Mouse (Mus musculus) T-helper 2 cell (primary cell): Measurements from ENCODE around the gene Tirap.
"Not testable (repeated sequence)": the region's sequence is repeated elsewhere in the genome, so short reads cannot be mapped to it uniquely, and the experiment has no call there.

ENCODE experiments used
- in situ Hi-C: fragments of 300-600 bp; cut with MboI, MseI; formaldehyde crosslinking; loops from one replicate; pipeline ENCODE4 v1.15.1; 2025; ENCODE audit warnings: high pct_unique_total_duplicates

Tirap gene

DNA sequence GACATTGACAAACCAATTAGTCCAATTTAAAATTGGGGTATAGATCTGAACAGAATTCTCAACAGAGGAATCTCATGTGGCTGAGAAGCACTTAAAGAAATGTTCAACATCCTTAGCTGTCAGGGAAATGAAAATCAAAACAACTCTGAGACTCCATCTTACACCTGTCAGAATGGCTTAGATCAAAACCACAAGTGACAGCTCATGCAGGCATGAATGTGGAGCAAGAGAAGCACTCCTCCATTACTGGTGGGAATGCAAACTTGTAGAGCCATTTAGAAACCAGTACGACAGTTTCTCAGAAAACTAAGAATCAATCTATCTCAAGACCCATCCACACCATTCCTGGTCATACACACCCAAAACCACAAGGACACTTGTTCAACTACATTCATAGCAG is 47.2 kb downstream of the Tirap start:
- in situ Hi-C loops, result no loop called here

DNA sequence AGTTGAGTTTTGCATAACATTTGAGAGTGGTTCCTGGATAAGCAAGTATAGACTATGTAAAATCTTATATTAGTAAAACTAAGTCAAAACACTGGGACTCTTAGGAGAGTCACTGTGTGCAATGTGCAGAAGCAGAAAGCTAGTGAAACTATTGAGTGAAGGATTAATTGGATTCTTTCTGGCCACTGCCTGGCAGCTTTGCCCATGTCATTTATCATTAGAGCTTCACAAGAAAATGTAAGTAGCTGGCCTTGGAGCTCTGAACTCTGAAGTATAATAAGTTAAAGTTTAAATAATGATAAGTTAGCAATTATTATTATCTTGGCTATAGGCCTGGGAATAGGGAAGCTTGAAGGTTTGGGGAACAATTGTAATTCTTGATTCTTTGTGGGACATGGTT is 51.3 kb downstream of the Tirap start:
- in situ Hi-C loops, result not testable (repeated sequence)

DNA sequence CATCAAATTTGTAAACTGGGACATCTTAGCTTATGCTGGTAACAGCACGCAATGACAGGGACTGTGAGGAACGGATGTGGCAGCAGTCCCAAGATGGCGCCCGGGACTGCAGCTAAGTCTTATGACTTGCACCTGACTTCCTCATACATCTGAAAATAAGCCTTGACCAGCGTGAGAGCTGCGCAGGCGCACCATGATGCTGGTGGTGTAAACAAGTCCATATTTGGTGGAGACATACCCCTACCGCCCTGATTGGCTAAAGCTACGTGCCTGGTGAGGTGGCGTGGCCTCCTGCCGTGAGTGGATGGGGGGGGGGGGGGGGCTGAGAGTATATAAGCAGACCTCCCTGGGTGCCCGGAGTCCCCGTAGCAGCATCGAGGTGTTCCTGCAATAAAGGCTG is 52.8 kb downstream of the Tirap start:
- in situ Hi-C loops, result not testable (repeated sequence)

DNA sequence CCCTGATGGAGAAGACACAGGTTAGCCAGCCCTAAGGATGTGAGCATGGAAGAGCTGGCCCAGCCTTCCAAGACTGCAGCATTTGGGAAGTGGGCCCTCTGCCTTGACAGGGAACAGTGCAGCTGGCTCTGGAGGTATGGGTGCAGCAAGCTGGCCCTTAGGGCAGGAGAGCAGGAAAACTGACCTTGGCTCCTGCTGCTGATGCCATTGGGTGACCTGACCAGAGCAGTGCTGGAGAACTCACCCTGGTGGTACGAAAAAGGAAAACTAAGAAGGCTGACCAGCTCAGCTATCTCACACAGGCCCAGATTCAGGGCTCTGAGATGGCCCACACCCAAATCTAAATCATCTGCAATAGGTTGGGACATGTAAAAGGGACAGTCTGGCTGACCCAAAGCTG is 54.3 kb downstream of the Tirap start:
- in situ Hi-C loops, result no loop called here

DNA sequence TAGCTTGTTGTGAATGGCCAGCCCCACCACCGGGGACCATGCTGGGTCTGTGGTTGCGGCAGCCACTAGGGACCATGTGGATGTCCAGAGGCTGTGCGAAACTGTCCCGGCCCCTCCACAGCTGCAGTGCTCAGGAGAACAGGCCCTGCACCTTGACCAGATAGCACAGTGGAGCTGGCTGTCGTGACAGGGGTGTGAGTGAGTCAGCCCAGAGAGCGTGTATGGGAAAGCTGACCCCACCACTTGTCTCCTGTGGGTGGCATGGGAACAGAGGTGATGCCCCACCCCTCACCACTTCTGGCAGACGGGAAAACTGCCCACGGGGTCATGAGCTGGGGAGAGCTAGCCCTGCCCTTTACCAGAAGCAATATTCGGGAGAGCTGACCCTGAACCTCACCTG is 55.0 kb downstream of the Tirap start:
- in situ Hi-C loops, result no loop called here

DNA sequence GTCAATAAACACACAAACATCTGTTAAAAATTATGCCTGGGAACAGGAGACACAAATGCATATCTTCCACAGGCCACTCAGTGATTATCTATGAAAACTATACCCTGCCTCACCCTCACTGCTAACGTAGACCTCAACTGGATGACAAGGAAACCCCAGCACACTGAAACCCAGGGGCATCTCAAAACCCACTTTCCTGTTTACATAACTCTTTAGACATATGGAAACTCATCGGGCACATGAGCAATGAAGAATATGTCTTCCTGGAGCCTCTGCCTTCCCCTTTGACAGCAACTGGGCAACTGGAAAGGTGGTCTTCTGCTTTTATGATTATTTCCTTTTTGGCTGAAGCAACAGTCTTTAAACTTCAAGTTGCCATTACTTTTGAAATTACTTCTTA is 57.9 kb downstream of the Tirap start:
- in situ Hi-C loops, result no loop called here

DNA sequence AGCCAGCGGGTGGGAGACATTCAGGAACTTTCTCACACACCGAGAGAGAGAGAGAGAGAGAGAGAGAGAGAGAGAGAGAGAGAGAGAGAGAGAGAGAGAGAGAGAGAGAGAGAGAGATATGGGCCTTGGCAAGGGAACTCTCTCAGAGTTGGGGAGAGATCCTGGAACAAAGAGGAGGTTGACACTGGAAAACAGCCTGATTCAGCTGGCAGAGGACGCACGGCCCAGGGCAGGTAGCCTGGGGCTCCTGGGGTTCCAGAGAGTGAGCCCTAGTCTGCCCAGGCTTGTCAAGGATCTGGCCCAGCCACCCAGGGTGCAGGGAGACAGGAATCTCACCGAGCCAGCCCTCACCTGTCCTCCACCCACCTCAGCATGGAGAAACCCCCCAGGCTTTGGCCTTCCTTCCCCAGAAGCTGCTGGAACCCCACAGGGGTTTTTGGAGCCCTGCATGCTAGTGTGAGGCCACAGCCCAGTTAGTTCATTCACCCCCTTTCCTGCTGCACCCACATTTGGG is 60.8 kb downstream of the Tirap start:
- in situ Hi-C loops, result no loop called here

DNA sequence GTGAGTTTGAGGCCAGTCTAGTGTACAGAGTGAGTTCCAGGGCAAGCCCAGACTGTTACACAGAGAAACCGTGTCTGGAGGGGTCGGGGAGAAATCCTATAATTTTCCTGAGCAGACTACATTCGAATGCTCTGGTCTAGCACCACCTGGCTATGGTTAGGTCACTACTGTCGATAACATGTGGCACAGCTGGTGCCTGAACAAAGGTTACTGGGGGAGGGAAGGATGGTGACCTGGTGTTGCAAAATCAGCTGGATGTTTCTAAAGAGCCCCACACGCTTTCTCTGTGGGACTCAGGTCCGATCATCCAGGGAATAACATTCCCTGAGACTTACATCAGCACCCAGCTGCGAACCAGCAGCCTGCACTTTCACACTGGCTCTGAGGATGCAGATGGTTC is 62.1 kb downstream of the Tirap start:
- in situ Hi-C loops, result no loop called here

DNA sequence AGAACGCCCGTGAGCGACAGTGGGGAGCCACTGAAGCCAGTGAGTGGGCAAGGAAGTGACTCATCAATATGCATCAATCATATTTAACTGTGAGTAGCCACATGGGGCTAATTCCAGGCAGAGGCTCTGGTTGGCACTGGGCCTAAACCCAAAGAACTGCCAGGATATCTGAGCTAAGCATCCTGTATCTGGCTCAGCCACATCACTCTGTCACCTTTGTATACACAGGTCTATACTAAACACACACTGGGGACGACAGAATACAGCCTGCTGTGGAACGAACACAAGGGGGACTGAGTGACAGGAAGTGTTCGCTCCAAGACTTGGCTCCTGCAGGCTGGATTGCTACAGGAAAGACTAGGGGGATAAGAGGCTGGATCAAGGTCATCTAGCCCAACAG is 64.5 kb downstream of the Tirap start:
- in situ Hi-C loops, result no loop called here
